Mouse (Mus musculus): ENCODE results near the gene Cemip2.

The Cemip2 gene

DNA sequence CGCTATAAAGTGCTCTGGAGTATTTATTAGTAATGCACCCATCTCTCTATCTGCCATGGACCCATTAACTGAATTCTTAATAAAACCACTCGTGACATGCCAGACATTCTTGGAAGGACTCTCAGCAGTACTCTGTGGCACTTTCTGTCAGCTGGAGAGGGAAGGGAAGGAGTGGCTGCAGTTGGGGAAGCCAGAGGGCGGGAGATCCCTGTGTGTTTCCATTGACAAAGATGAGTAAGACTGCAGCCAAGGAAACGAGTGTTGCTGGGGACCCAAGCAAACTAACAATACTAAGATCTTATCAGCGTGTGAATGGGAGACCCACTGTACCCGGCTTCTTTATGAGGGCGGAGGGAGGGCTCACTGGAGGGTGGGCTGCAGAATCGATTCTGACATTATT lies 2.5 kb downstream of the Cemip2 start:
- peak; percentile 56 for DNase-seq

DNA sequence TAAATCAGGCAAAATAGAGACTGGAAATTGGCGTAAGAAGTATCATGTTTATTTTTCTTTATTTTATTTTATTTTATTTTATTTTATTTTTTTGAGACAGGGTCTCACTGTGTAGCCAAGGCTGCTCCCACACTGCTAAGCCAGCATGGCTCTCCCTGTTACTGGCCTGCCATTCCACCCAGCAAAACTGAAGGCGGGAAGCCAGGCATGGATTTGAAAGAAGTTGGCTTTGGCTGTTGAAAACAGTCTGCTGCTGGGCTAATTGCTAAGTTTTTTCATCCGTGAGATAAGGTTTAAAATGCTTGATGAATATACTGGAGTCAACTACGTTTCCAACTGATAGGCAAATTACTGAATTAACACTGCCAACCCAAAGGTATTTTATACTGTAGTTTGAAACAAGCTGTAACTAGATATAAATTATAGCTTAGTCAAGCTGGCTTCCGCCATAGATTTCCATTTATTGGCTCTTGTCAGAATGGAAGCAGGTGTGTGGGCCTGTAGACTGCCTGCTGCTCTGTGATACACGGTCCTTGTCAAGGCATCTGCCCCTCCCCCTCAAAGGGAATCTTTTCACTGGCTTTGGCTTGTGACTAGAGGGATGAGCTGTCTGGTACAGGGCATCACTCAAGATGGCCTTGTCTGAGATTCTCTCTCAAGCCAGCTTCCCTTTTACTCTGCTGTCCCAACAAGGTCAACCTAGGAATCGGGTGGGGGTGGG lies 3.1 kb downstream of the Cemip2 start:
- DNase-seq = no peak

GRCm38 (mm10) chr19:21781787-21782432 lies 3.8 kb downstream of the Cemip2 start:
- DNase-seq = no peak

GRCm38 (mm10) chr19:21783717-21784116 lies 5.6 kb downstream of the Cemip2 start:
- DNase-seq = no peak

DNA sequence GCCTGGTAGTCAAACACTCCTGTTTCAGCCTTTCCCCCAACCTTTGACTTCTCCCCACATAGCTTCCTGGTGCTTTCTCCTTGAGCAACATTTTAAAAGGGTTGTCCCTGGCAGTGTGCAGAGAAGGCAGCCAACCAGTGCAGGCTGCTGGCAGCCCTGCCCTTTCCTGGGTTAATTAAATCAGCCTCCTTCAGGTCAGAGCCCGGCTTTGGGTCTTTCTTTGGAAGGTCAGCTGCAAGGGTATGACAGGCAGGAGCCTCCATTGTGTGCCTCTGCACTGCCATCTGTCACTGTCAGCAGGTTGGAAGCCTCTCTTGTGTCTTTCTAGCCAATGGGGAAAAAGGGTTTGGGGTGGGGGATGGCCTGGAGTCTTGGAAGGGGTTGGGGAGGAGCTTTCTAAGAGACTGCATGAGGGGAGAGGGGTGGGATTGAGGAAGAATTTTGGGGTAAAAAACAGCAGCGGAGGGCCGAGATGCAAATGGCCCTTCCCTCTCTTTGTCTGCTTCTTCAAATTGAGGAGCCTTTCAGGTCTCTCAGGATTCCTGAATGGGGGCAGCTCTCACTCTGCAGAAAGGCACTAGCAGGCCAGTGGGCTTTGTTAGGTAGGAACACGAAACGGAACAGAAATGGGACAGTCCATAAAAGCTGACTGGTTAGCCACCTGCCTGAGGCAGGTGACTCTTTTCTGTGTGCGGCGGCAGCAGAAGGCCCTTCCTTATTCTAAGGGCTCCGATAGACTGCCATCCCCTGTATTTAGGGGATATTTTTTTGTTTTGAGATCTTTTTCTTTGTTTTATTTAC lies 6.4 kb downstream of the Cemip2 start:
- peak; percentile 27 for DNase-seq

- no peak for DNase-seq
Observed at GRCm38 (mm10) chr19:21785132-21785528, 7.0 kb downstream of the Cemip2 start.

DNA sequence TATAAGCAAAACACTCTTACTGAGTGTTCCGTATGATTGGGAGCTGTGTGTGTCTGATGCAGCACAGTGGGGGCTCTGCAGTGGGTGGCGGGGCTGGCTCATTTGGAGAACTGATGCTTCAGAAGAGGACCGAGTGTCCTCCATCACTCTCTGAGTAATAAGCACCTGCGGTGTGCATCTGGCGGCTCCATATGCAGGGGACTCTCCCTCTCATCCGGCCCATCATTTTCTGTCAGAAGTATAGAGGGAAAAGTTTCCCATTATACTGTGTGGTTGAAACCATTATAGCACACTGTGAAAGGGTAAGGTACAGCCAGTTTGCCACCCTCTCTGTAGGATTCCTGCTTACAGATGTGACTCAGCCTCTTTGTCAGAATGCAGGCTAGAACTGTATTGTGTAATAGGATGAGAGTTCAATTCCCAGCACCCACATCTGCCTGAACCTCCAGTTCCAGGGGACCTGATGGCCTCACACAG lies 8.9 kb downstream of the Cemip2 start:
- no peak for DNase-seq

DNA sequence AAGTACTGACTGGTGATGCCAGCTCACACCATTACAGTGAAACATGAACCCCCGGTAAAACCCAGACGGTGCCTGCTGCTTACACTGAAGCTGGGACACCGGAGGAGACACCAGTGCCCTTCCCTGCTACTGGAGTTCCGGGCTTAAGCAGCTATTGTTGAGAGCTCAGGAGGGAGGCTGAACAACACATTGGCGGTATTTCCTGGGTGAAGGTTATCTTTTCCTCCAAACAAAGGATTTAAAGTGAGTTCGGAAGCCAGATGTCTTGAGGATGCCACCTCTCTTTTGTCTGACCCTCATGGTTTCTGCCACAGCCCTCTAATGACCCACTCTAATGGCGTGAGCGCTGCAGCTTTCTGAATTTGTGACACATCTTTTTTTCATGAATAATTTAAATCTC lies 10.9 kb downstream of the Cemip2 start:
- DNase-seq = no peak

GRCm38 (mm10) chr19:21789676-21790075 lies 11.5 kb downstream of the Cemip2 start:
- DNase-seq = no peak

- DNase-seq = no peak
Observed at GRCm38 (mm10) chr19:21791386-21791785, 13.2 kb downstream of the Cemip2 start.

DNA sequence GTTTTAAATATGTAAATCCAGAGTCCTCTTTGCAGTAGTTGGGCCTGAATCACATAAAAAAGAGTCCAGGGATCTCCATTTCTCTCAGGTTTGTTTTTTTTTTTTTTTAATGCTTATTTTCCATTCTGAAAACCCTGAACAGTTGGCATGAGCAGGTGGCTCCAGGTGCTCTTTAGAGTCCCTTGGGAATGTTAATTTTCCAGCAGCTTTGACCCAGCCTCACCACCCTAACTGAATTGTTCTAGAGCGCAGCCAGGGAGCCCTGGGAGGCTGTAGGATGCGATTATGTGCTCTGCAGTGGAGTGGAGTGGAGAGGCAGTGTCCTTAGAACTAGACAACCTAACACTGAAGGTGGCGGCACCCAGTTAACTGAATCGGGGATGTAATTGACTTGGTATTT lies 13.7 kb downstream of the Cemip2 start:
- DNase-seq = no peak

DNA sequence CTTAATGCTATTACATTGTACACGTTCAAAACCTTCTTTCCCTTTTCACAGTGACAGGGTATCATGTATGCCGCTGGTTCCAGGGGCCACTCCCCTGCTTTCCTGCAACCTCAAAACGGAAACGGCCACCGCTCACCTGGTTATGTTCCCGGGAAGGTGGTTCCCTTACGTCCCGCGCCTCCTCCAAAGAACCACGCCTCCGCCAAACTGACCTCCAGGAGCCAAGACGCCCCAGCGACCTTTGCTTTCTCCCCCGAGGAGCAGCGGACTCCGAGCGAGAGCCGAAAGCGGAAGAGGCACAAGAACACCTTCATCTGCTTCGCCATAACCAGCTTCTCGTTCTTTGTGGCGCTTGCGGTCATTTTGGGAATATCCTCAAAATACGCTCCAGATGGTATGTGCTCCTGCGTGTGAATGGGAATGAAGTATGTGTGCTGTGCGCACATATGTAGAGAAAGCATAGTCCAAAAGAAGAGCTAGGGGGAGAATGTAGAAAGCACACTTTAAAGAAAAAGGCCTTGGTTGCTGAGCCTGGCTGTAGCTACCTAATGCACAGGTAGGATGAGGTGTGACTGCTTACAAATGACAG lies 14.5 kb downstream of the Cemip2 start:
- DNase-seq = no peak

- no peak for DNase-seq
Observed at GRCm38 (mm10) chr19:21794569-21794968, 16.4 kb downstream of the Cemip2 start.

DNA sequence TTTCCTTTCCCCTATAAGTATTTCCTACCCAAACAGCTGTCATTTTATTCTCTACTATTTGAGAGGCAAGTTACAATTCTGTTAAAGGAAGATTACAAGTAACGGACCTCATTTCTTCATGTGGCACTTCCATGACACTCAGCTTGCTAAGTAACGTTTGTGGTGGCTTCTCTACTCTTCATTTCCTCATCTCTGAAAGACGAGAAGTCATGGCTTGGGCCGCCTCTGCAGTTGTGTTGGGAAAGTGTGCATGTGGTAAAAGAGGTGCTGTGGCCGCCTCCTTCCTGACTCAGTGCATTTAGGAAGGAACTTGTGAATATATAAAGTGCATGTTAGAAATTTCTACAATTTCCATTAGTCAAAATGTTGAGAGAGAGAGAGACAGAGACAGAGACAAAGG lies 18.2 kb downstream of the Cemip2 start:
- DNase-seq = no peak

DNA sequence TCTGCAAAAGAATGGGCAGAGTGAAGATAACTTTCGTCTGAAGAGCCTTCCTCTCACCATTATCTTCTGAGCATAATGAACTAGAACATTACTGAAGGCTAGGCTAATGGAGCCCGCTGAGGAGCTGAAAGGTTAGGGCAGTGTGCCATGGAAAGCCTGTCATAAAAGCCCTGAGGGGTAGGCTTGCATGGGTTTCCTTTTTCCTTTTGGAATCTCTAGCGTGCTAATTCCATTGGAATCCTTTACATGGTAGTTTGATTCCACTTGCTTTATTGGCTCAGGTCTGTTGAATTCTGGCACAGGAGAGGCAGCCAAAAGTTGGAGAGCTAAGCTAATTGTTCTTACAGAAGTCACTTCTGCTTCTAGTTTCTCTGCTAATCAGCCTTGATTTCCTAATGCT lies 20.6 kb downstream of the Cemip2 start:
- no peak for DNase-seq

- DNase-seq = no peak
Observed at GRCm38 (mm10) chr19:21799410-21800373, 21.6 kb downstream of the Cemip2 start.

- no peak for DNase-seq
Observed at GRCm38 (mm10) chr19:21804488-21804887, 26.3 kb downstream of the Cemip2 start.

DNA sequence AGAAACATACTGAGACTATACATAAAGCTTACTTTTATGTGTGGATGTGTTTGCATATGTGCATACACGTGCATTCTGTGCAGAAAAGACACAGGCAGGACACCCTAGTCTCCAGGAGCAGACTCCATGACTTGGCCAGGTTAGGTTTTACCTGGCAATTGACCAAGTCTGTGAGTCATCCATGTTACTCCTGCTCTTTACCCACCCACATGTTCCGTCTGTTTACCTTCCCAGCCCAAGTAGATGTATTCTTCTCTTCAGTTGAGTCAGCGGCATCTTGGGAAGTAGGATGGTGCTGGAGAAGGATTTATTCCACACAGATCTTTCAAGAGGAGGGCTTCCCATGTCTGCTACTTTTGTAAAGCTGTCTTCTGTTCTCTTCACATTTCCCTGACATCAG lies 27.2 kb downstream of the Cemip2 start:
- peak; percentile 36 for DNase-seq

DNA sequence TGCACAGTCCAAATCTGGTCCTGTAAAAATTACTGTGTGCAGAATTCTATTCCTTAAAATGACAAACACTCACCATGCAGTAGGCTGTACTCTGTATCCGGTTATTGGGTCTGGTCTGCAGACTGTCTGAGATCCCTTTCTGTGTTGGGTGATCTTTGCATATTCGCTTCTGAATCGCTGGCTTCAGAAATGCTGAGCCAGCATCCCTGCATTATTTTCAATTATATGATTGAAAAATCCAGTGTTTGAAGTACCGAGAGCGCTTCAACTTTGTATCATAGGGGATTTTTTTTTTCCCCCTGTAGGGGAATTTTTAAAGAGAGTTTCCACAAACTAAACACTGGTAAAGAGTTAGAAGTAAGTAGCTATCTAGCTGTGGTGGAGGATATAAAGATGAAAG lies 32.0 kb downstream of the Cemip2 start:
- DNase-seq = no peak

- DNase-seq = no peak
Observed at GRCm38 (mm10) chr19:21813560-21813959, 35.4 kb downstream of the Cemip2 start.

DNA sequence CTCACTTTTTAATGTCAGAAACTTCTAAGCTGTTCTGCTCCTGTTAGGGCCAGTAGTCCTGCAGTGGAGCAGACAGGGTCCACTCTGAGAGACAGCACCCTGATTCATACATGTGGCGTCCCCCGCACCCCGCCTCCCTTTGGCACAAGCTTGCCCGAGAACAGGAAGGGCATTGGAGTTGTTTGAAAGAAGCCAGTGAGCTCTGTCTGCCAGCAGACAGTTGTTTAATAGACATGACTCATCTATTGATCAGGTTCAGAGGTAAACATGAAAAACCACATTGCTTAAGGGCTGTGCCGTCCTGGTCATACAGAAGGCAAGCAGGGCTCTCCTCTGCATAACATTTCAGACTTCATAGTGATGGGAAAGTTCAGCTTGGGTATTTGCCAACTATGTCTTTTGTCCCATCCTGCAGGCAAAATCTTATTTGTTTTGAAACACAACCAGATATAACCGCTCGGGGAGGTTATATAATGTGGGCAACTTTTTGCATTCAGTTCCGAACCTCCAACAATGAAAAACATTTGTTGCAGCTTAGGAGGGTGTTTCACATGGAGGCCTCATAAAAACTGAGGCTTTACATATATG lies 36.4 kb downstream of the Cemip2 start:
- DNase-seq = peak; percentile 53

DNA sequence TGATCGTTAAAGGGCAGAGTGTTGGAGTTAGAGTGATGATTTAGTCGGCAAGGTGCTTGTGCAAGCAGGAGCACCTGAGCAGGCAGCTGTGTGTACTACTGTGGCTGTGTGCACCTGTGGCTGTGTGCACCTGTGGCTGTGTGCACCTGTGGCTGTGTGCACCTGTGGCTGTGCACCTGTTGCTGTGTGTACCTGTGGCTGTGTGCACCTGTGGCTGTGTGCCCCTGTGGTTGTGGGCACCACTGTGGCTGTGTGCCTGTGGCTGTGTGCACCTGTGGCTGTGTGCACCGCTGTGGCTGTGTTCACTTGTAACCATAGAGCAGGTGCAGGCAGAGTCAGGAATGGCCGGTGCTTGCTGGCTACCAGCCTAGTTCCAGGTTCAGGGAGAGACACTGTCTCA lies 38.1 kb downstream of the Cemip2 start:
- no peak for DNase-seq
